Mouse (Mus musculus) forebrain, postnatal 0 days (tissue): ENCODE measurements at regions not wholly inside any gene's neighbourhood (a gene's known extent, or its start where the extent isn't known, plus 50 kb on each side); places are given as distances from the start of the nearest gene placed in this dataset.
"Not testable (repeated sequence)": the region's sequence is repeated elsewhere in the genome, so short reads cannot be mapped to it uniquely, and the experiment has no call there.

Experiments used
- ATAC-seq: fragments of 200-750 bp; cut with Nextera tagmentation; 2 replicates; pipeline ENCODE4 v1.8.0; 2017; ENCODE audit warnings: mild to moderate bottlenecking, moderate library complexity
- DNase-seq: peaks from one replicate; pipeline ENCODE4 v3.0.0-alpha.2; 2015
- H3K27ac ChIP-seq: fragments of 300-500 bp; sonication (generic); 2 replicates; pipeline ENCODE4 v1.5.1; 2014; ENCODE audit warnings: low read depth, mild to moderate bottlenecking, antibody characterized with exemption, low read length, moderate library complexity, mixed read lengths
- H3K27me3 ChIP-seq: fragments of 300-500 bp; sonication (generic); 2 replicates; pipeline ENCODE4 v1.6.1; 2014; ENCODE audit warnings: mild to moderate bottlenecking, low read length, mixed read lengths; ENCODE audit not compliant: insufficient read depth
- H3K36me3 ChIP-seq: fragments of 300-500 bp; sonication (generic); 2 replicates; pipeline ENCODE4 v1.6.1; 2014; ENCODE audit warnings: mild to moderate bottlenecking, moderate library complexity; ENCODE audit not compliant: insufficient read depth
- H3K4me1 ChIP-seq: fragments of 300-500 bp; sonication (generic); 2 replicates; pipeline ENCODE4 v1.6.1; 2014; ENCODE audit warnings: antibody characterized with exemption; ENCODE audit not compliant: insufficient read depth
- H3K4me2 ChIP-seq: fragments of 300-500 bp; sonication (generic); 2 replicates; pipeline ENCODE4 v1.6.1; 2014; ENCODE audit warnings: low read depth, mild to moderate bottlenecking, moderate library complexity
- H3K4me3 ChIP-seq: fragments of 300-500 bp; sonication (generic); 2 replicates; pipeline ENCODE4 v1.5.1; 2014; ENCODE audit warnings: low read depth, low read length, mixed read lengths
- H3K9ac ChIP-seq: fragments of 300-500 bp; sonication (generic); 2 replicates; pipeline ENCODE4 v1.6.1; 2014; ENCODE audit warnings: mild to moderate bottlenecking
- H3K9me3 ChIP-seq: fragments of 300-500 bp; sonication (generic); 2 replicates; pipeline ENCODE4 v1.6.1; 2016; ENCODE audit warnings: low read length
- CTCF ChIP-seq: sonication (generic); IDR thresholded peaks from 2 replicates; pipeline ENCODE4 v1.5.1; 2016; ENCODE audit warnings: antibody characterized with exemption, control low read depth, low read depth
- WGBS: fragments of 180-500 bp; shearing (Covaris S2); extraction: QIAGEN DNeasy Blood & Tissue Kit; methylation state at CpG from one replicate; pipeline ENCODE4 v1.1.7; 2014; 5-methylcytosine and 5-hydroxymethylcytosine counted together

DNA sequence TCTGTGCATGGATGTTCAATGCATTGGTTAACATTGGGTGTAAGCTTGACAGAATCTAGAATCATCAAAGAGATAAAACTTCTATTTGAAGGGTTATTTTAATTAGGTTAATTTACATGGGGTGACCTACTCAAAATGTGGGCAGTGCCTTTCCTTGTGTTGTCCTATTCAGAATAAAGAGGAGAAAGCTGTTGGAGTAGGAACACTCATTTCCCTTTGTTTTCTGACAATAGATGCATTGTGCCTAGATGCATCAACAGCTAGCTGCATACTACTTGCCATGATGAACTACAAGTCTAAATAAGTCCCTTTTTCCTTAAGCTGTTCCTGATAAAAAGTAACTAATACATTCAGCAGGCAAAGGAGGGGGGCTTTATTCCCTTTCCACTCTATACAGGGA lies 269.8 kb downstream of the Eepd1 start:
- H3K4me2 ChIP-seq, result no peak overlapping the region
- ATAC-seq, result no peak

DNA sequence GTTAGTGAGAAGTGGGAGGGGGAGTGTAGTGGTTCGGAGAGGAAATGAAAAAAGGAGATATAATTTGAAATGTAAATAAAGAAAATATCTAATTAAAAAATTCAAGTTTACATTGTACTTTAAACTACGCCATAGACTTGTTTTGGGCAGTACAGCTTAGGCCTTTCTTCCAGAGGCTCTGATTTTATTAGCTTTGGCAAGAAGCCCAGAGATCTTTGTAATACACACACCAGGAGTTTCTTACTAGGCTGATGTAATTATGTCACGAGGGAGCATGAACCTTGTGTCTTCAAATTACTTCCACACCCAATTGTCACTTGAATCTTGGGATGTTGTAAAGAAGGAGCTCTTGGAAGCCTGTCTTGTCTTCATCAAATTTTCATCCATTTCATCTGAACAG lies 292.6 kb downstream of the Eepd1 start:
- H3K4me2 ChIP-seq, result no peak overlapping the region
- H3K4me3 ChIP-seq, result no peak overlapping the region
- H3K9ac ChIP-seq, result no peak overlapping the region
- no peak overlapping the region for H3K27ac ChIP-seq
- DNase-seq (no peak), ATAC-seq (no peak; the same call in 1 of the 2 replicates)
- H3K9me3 ChIP-seq, result no peaks in the 10 kb centered on the region
- no peaks in the 10 kb centered on the region for H3K27me3 ChIP-seq
- no peaks in the 10 kb centered on the region for H3K4me1 ChIP-seq
- no peak for TF ChIP-seq CTCF
- H3K36me3 ChIP-seq, result no peaks in the 10 kb centered on the region
- WGBS, result 26% methylated on average over 3 of the region's 3 CpGs

More for the DNA sequence above, 269.8 kb downstream of the Eepd1 start:
- Histone ChIP-seq H3K27me3 (no peaks in the 10 kb centered on the region), H3K9me3 (no peaks in the 10 kb centered on the region), H3K4me1 (no peaks in the 10 kb centered on the region), H3K36me3 (no peaks in the 10 kb centered on the region), H3K27ac (no peak overlapping the region), H3K9ac (no peak overlapping the region), H3K4me3 (no peak overlapping the region)
- no peak for DNase-seq
- TF ChIP-seq CTCF, result no peak

DNA sequence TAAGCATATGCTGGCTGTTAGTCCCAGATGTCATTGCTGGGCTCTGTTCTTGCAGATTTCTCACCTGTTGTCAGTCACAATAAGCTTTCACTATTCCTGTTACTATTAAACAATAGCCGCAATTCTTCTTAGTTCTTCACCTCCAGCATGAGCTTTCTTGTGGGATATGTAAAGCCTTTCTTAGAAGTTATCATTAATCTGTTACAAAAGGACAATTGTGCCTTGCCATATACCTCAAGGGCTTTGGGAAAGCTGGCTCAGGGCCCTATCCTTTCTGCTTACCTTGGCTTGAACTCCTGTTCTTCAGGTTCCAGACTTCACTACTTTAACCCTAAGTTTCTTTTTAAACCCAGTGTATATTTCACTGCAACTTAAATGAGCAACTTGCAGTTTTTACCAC lies 301.3 kb downstream of the Eepd1 start:
- H3K4me3 ChIP-seq, result no peak overlapping the region
- DNase-seq (no peak), ATAC-seq (no peak)
- no peak overlapping the region for H3K27ac ChIP-seq
- no peak for TF ChIP-seq CTCF
- H3K4me2 ChIP-seq, result no peak overlapping the region
- H3K9ac ChIP-seq, result no peak overlapping the region
- no peaks in the 10 kb centered on the region for H3K9me3 ChIP-seq
- 100% methylated on average over 1 of the region's 1 CpGs for WGBS
- no peaks in the 10 kb centered on the region for H3K27me3 ChIP-seq
- H3K4me1 ChIP-seq, result no peaks in the 10 kb centered on the region
- no peaks in the 10 kb centered on the region for H3K36me3 ChIP-seq

DNA sequence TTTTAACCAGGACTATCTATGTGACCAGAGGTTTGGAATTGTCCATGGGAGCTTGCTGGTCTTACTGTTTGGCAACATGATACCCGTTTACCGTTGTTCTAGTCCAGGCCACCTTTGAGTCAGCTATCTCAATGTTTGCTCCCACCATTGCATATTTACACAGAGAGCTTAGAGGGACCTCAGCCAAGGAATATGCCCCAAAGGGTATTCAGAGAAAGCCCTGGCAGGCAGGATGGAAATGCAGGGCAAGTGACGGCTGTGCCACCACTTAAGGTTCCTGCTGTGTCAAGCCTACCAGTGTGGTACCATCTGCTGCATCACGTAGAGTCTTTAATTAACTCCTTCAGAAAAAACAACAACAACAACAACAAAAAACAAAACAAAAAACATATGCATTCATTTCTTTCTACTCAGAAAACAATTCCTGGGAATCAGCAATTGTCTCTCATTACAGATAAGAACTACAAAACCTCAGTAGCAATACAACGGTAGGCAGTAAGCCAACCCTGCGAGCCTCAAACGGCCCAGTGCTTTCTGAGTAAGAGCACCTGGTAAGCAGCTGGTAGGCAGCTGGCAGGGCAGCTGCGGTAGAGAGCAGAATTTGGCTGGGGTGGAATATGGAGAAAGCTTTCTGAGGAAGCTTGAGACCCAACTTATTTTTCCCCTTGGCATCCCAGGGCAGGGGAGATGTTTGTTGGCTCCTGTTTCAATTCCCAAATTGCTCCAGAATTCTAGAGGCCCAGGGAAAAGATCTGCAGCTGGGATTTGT lies 314.0 kb downstream of the Eepd1 start:
- no peaks in the 10 kb centered on the region for H3K36me3 ChIP-seq
- no peak for TF ChIP-seq CTCF
- DNase-seq (peak; percentile 19), ATAC-seq (peak; percentile 36; the same call in 1 of the 2 replicates)
- H3K27ac ChIP-seq, result no peak overlapping the region
- no peak overlapping the region for H3K4me3 ChIP-seq
- H3K9ac ChIP-seq, result no peak overlapping the region
- WGBS, result 65% methylated on average over 8 of the region's 8 CpGs
- H3K4me1 ChIP-seq, result no peaks in the 10 kb centered on the region
- no peak overlapping the region for H3K4me2 ChIP-seq
- H3K27me3 ChIP-seq, result no peaks in the 10 kb centered on the region
- no peaks in the 10 kb centered on the region for H3K9me3 ChIP-seq

DNA sequence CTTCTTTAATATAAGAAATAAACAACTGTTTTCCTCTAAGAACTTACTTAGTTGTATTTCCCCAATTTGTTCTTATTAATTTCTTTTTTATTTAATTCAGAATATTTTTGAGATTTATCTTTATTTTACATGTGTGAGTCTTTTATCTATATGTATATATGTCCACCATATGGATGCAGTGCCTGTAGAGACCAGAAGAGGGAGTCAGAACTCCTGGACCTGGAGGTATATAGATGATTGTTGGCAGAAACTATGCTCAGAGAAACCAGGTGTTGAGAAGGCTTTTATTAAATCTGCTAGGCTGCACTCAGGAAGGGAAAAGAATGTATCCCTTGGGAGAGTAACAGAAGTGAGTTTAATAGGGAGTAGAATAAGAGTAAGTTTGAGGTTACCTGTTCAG lies 328.2 kb downstream of the Eepd1 start:
- DNase-seq, result no peak
- Histone ChIP-seq H3K36me3 (no peaks in the 10 kb centered on the region), H3K9me3 (no peaks in the 10 kb centered on the region), H3K4me3 (no peak overlapping the region), H3K4me1 (no peaks in the 10 kb centered on the region), H3K27me3 (no peaks in the 10 kb centered on the region), H3K9ac (no peak overlapping the region), H3K27ac (no peak overlapping the region), H3K4me2 (no peak overlapping the region)
- no peak for TF ChIP-seq CTCF
- no peak for ATAC-seq

DNA sequence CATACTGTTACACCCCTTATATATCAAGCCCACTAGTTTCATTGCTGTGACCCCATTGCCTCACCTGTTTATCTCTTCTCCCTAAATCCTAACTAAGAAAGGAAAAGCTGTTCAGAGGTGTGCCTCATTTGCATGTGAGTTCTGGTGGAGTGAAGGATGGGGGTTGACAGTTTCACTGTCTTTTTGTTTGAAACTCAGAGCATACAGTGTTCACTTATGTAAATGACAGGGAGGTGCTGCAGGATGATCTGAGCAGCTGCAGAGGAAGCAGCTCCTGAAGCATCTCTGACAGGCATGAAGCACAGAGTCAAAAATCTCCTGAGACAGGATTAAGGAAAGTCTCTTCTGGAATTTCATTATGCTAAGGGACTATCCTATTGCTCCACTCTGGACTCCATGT lies 351.9 kb downstream of the Eepd1 start:
- Histone ChIP-seq H3K36me3 (no peaks in the 10 kb centered on the region), H3K27ac (no peak overlapping the region), H3K4me1 (no peaks in the 10 kb centered on the region), H3K4me2 (no peak overlapping the region), H3K27me3 (no peaks in the 10 kb centered on the region), H3K9me3 (no peaks in the 10 kb centered on the region), H3K9ac (no peak overlapping the region), H3K4me3 (no peak overlapping the region)
- TF ChIP-seq CTCF, result no peak
- DNase-seq (no peak), ATAC-seq (peak; percentile 82)

DNA sequence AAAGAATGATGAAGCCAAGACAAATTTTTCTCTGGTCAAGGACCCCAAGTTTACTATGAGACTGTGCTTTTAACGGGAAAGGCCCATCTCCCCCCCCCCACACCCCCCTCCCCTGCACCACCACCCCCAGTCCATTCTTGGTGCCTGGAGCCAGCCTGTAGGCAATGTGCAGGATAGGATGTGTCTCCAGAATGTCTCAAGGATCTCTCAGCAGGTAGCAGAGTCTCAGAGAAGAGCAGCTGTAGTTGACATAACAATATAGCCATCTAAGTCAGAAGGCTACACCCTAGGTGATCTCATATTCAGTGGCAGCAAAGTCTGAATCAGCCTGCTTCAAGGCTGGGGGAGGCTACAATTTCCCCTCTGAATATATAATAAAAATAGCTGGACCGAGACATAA lies 368.6 kb downstream of the Eepd1 start:
- not testable (repeated sequence) for DNase-seq, H3K9me3 ChIP-seq, ATAC-seq, H3K27ac ChIP-seq, H3K36me3 ChIP-seq, H3K4me1 ChIP-seq, H3K9ac ChIP-seq, H3K4me3 ChIP-seq, H3K27me3 ChIP-seq, H3K4me2 ChIP-seq
- 95% methylated on average over 2 of the region's 2 CpGs for WGBS

DNA sequence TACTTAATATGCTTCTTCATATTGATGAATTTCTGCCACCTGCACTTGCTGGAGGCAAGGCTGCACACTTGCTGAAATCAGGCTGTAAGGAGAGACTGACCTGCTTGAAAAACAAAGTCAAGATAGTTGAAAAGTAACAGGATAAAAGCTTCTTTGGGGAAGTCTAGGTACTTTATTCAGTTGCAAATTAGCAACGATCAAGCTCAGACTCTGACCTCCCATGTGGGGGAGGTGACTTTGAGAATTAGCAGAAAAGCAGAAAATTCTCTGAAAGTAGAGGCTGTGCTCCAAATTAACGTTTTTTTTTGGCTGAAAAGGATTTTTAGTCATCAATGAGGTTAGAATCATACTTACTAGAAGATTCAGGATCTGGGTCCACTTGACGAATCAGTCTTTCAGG lies 369.3 kb downstream of the Eepd1 start:
- not testable (repeated sequence) for ATAC-seq, DNase-seq, H3K27me3 ChIP-seq, H3K9ac ChIP-seq, H3K4me2 ChIP-seq, H3K36me3 ChIP-seq, H3K9me3 ChIP-seq, H3K27ac ChIP-seq, H3K4me3 ChIP-seq, H3K4me1 ChIP-seq
- 55% methylated on average over 3 of the region's 3 CpGs for WGBS
